Mouse (Mus musculus) limb, embryonic 12.5 days (tissue): ENCODE measurements at regions not wholly inside any gene's neighbourhood (a gene's known extent, or its start where the extent isn't known, plus 50 kb on each side); places are given as distances from the start of the nearest gene placed in this dataset.

ENCODE experiments used
- ATAC-seq: fragments of 200-750 bp; cut with Nextera tagmentation; 2 replicates; pipeline ENCODE4 v1.8.0; 2017; ENCODE audit warnings: low read depth, moderate TSS enrichment; ENCODE audit not compliant: insufficient number of reproducible peaks, insufficient read depth, low FRiP score, low TSS enrichment
- H3K27ac ChIP-seq: fragments of 300-500 bp; sonication (generic); 2 replicates; pipeline ENCODE4 v1.5.1; 2016; ENCODE audit warnings: mild to moderate bottlenecking, moderate library complexity
- H3K27me3 ChIP-seq: fragments of 300-500 bp; sonication (generic); 2 replicates; pipeline ENCODE4 v1.6.1; 2016; ENCODE audit warnings: mild to moderate bottlenecking, moderate library complexity
- H3K36me3 ChIP-seq: fragments of 300-500 bp; sonication (generic); 2 replicates; pipeline ENCODE4 v1.6.1; 2016; ENCODE audit warnings: mild to moderate bottlenecking, moderate library complexity
- H3K4me1 ChIP-seq: fragments of 300-500 bp; sonication (generic); replicated peaks from 2 replicates; pipeline ENCODE4 v1.6.1; 2016
- H3K4me2 ChIP-seq: fragments of 300-500 bp; sonication (generic); 2 replicates; pipeline ENCODE4 v1.6.1; 2016; ENCODE audit warnings: mild to moderate bottlenecking, moderate library complexity
- H3K4me3 ChIP-seq: fragments of 300-500 bp; sonication (generic); replicated peaks from 2 replicates; pipeline ENCODE4 v1.5.1; 2016; ENCODE audit warnings: mild to moderate bottlenecking
- H3K9ac ChIP-seq: fragments of 300-500 bp; sonication (generic); replicated peaks from 2 replicates; pipeline ENCODE4 v1.6.1; 2016; ENCODE audit warnings: mild to moderate bottlenecking, moderate library complexity
- H3K9me3 ChIP-seq: fragments of 300-500 bp; sonication (generic); 2 replicates; pipeline ENCODE4 v1.6.1; 2016; ENCODE audit warnings: mild to moderate bottlenecking, moderate library complexity
- WGBS: fragments of 180-500 bp; shearing (Covaris S2); methylation state at CpG from one replicate; pipeline ENCODE4 v1.1.7; 2016; 5-methylcytosine and 5-hydroxymethylcytosine counted together

GRCm38 (mm10) chr7:37093721-37094120 lies 395.8 kb downstream of the Tshz3 start:
- H3K4me3 ChIP-seq: no peak overlapping the region
- no peak for ATAC-seq
- no peaks in the 10 kb centered on the region for H3K36me3 ChIP-seq
- WGBS: 70% methylated on average over 3 of the region's 3 CpGs
- no peaks in the 10 kb centered on the region for H3K9me3 ChIP-seq
- no peak overlapping the region for H3K4me2 ChIP-seq
- H3K27ac ChIP-seq: no peak overlapping the region
- no peaks in the 10 kb centered on the region for H3K4me1 ChIP-seq
- H3K9ac ChIP-seq: no peak overlapping the region
- no peaks in the 10 kb centered on the region for H3K27me3 ChIP-seq

- Histone ChIP-seq H3K9me3 (no peaks in the 10 kb centered on the region), H3K9ac (no peak overlapping the region), H3K4me3 (no peak overlapping the region), H3K36me3 (no peaks in the 10 kb centered on the region), H3K4me1 (no peaks in the 10 kb centered on the region), H3K4me2 (no peak overlapping the region), H3K27me3 (no peaks in the 10 kb centered on the region), H3K27ac (no peak overlapping the region)
- 83% methylated on average over 11 of the region's 11 CpGs for WGBS
- ATAC-seq: no peak
These were observed 397.9 kb downstream of the Tshz3 start for GRCm38 (mm10) chr7:37095839-37096238.

GRCm38 (mm10) chr7:37096291-37096690 lies 398.4 kb downstream of the Tshz3 start:
- Histone ChIP-seq H3K27ac (no peak overlapping the region), H3K4me3 (no peak overlapping the region), H3K27me3 (no peaks in the 10 kb centered on the region), H3K36me3 (no peaks in the 10 kb centered on the region), H3K4me1 (no peaks in the 10 kb centered on the region), H3K9me3 (no peaks in the 10 kb centered on the region), H3K4me2 (no peak overlapping the region), H3K9ac (no peak overlapping the region)
- WGBS: 86% methylated on average over 5 of the region's 5 CpGs
- ATAC-seq: no peak

- H3K4me1 ChIP-seq: no peaks in the 10 kb centered on the region
- no peaks in the 10 kb centered on the region for H3K36me3 ChIP-seq
- 51% methylated on average over 5 of the region's 5 CpGs for WGBS
- no peak overlapping the region for H3K4me3 ChIP-seq
- no peak overlapping the region for H3K27ac ChIP-seq
- no peak overlapping the region for H3K9ac ChIP-seq
- no peak overlapping the region for H3K4me2 ChIP-seq
- no peaks in the 10 kb centered on the region for H3K9me3 ChIP-seq
- H3K27me3 ChIP-seq: no peaks in the 10 kb centered on the region
- ATAC-seq: no peak
These were observed 401.0 kb downstream of the Tshz3 start for GRCm38 (mm10) chr7:37098950-37099349.

GRCm38 (mm10) chr7:37104671-37105070 lies 406.8 kb downstream of the Tshz3 start:
- Histone ChIP-seq H3K4me3 (no peak overlapping the region), H3K36me3 (no peaks in the 10 kb centered on the region), H3K27ac (no peak overlapping the region), H3K9ac (no peak overlapping the region), H3K9me3 (no peaks in the 10 kb centered on the region), H3K4me2 (no peak overlapping the region), H3K4me1 (no peaks in the 10 kb centered on the region), H3K27me3 (no peaks in the 10 kb centered on the region)
- 84% methylated on average over 9 of the region's 9 CpGs for WGBS
- no peak for ATAC-seq

- ATAC-seq: no peak
- H3K9ac ChIP-seq: no peak overlapping the region
- no peaks in the 10 kb centered on the region for H3K27me3 ChIP-seq
- 23% methylated on average over 6 of the region's 6 CpGs for WGBS
- no peak overlapping the region for H3K27ac ChIP-seq
- H3K4me3 ChIP-seq: no peak overlapping the region
- peaks cover 5% of the 10 kb centered on the region; the same call in 1 of the 2 replicates for H3K4me1 ChIP-seq
- H3K36me3 ChIP-seq: no peaks in the 10 kb centered on the region
- H3K9me3 ChIP-seq: no peaks in the 10 kb centered on the region
- no peak overlapping the region for H3K4me2 ChIP-seq
These were observed 413.2 kb downstream of the Tshz3 start for GRCm38 (mm10) chr7:37111071-37111470.

GRCm38 (mm10) chr7:37120776-37121175 lies 422.9 kb downstream of the Tshz3 start:
- 87% methylated on average over 4 of the region's 4 CpGs for WGBS

GRCm38 (mm10) chr7:37140191-37140590 lies 442.3 kb downstream of the Tshz3 start:
- Histone ChIP-seq H3K27me3 (no peaks in the 10 kb centered on the region), H3K27ac (no peak overlapping the region), H3K4me3 (no peak overlapping the region), H3K4me2 (no peak overlapping the region), H3K9me3 (0 out of 2 replicates have a peak, but pooled peaks cover 3% of the 10 kb centered on the region), H3K4me1 (peaks cover 9% of the 10 kb centered on the region), H3K9ac (no peak overlapping the region), H3K36me3 (no peaks in the 10 kb centered on the region)
- no peak for ATAC-seq
- WGBS: 90% methylated on average over 12 of the region's 12 CpGs

More at GRCm38 (mm10) chr7:37120776-37121175, 422.9 kb downstream of the Tshz3 start:
- Histone ChIP-seq H3K27ac (no peak overlapping the region), H3K4me1 (no peaks in the 10 kb centered on the region), H3K27me3 (no peaks in the 10 kb centered on the region), H3K9ac (no peak overlapping the region), H3K4me2 (no peak overlapping the region), H3K9me3 (no peaks in the 10 kb centered on the region), H3K36me3 (no peaks in the 10 kb centered on the region), H3K4me3 (no peak overlapping the region)
- ATAC-seq: no peak

- Histone ChIP-seq H3K36me3 (no peaks in the 10 kb centered on the region), H3K9me3 (0 out of 2 replicates have a peak, but pooled peaks cover 3% of the 10 kb centered on the region), H3K27ac (no peak overlapping the region), H3K4me1 (peaks cover 13% of the 10 kb centered on the region), H3K4me2 (no peak overlapping the region), H3K9ac (no peak overlapping the region), H3K27me3 (no peaks in the 10 kb centered on the region), H3K4me3 (no peak overlapping the region)
- 89% methylated on average over 5 of the region's 5 CpGs for WGBS
- no peak for ATAC-seq
These were observed 444.9 kb downstream of the Tshz3 start for GRCm38 (mm10) chr7:37142780-37143179.

- no peaks in the 10 kb centered on the region for H3K36me3 ChIP-seq
- 0 out of 2 replicates have a peak, but pooled peaks cover 3% of the 10 kb centered on the region for H3K9me3 ChIP-seq
- no peak overlapping the region for H3K4me2 ChIP-seq
- no peak for ATAC-seq
- H3K4me3 ChIP-seq: no peak overlapping the region
- no peak overlapping the region for H3K27ac ChIP-seq
- no peaks in the 10 kb centered on the region for H3K27me3 ChIP-seq
- peaks cover 13% of the 10 kb centered on the region for H3K4me1 ChIP-seq
- 59% methylated on average over 5 of the region's 6 CpGs for WGBS
- H3K9ac ChIP-seq: no peak overlapping the region
These were observed 446.4 kb downstream of the Tshz3 start for GRCm38 (mm10) chr7:37144303-37144702.

GRCm38 (mm10) chr7:37149711-37150110 lies 451.8 kb downstream of the Tshz3 start:
- no peak overlapping the region for H3K27ac ChIP-seq
- H3K9ac ChIP-seq: no peak overlapping the region
- no peaks in the 10 kb centered on the region for H3K36me3 ChIP-seq
- no peaks in the 10 kb centered on the region; the same call in 1 of the 2 replicates for H3K27me3 ChIP-seq
- ATAC-seq: no peak
- H3K4me1 ChIP-seq: peaks cover 13% of the 10 kb centered on the region
- H3K9me3 ChIP-seq: no peaks in the 10 kb centered on the region
- no peak overlapping the region for H3K4me3 ChIP-seq
- H3K4me2 ChIP-seq: no peak overlapping the region
- WGBS: 62% methylated on average over 5 of the region's 5 CpGs

GRCm38 (mm10) chr7:37159801-37160200 lies 461.9 kb downstream of the Tshz3 start:
- Histone ChIP-seq H3K9ac (no peak overlapping the region), H3K4me2 (no peak overlapping the region), H3K4me3 (no peak overlapping the region), H3K9me3 (no peaks in the 10 kb centered on the region), H3K4me1 (0 out of 2 replicates have a peak, but pooled peaks cover 7% of the 10 kb centered on the region), H3K27ac (no peak overlapping the region), H3K36me3 (no peaks in the 10 kb centered on the region), H3K27me3 (no peaks in the 10 kb centered on the region)
- no peak for ATAC-seq
- WGBS: 39% methylated on average over 8 of the region's 8 CpGs
